Mouse (Mus musculus): ENCODE results near the gene Ramp1.

The Ramp1 gene

DNA sequence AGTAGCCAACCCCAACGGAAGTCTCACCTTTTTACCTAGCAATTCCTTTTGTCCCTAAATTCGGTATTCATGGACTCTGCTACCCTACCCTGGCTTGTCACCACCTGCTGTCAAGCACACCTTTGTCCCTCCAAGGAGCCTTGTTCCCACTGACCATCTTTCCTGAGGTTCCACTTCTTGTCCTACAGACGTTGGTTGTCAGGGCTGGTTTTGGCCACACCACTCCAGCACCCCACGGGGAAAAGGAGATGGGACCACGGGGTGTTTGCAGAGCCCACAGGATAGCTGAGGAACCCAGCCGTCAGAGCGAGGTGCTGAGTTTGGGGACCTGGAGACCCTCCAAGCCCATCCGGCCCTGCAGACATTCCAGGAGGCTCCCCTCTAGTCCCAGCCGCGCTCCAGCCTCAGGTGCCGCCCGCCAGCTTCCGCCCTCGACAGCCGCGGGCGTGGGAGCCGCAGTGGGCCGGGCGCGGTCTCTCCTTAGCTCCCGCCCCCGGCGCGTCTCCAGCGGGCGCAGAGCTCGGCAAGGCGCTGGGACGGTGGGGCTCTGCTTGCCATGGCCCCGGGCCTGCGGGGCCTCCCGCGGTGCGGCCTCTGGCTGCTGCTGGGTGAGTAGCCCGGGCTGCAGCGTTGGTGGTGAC is at the start of gene Ramp1:
Gene Ramp1 (plus strand): TSS at position 290 of the 641 bp plus-strand sequence.
- CTCF ChIA-PET, result interaction anchor here (0.5 to 1.5 kb wide), 6 partner anchors 22 to 70 kb away, joined by 3 to 19 read pairs (median 5); no protein-coding TSS in a partner anchor

GRCm38 (mm10) chr1:91137036-91137435 is 42.6 kb upstream of the Ramp1 start:
- CTCF ChIA-PET, result no interaction called here

DNA sequence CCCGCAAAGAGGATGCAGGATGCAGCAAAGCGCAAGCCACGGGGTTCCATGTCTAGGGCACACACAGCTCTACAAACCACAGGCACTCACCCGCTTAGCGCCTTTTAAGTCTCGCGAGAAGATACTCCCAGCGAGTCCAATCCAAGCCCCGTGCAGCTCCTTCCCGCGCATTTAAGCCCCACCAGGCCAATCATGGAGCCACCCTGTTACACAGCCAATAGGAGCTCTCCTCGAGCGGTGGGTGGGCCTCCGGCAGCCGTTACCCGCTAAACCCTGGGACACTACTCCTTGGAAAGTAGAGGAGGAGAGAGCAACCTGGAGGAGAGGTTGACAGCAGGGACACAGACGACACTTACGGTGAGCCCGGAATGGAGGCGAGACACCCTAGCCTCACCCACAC is 34.8 kb upstream of the Ramp1 start, which contains the start of gene Rbm44:
Gene Rbm44 (plus strand): TSS at position 277 of the 400 bp plus-strand sequence.
- CTCF ChIA-PET, result no interaction called here

DNA sequence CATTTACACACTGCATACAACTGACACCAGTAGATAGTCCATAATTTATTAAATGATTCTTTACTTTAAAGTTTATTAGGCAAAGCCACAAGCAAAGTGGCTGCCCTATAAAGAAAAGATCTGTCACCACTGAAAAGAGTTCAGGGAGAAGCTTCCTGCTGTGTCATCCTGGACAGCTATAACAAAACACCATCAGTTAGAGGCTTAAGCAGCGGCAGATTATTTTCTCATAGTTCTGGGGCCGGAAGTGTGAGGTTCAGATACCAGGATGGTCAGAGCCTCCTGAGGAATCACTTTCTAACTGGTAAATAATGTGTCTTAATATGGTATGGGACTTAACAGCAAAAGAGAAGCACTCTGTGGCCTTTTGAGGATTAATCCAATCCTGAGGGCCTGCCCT is 28.1 kb upstream of the Ramp1 start:
- CTCF ChIA-PET, result no interaction called here

DNA sequence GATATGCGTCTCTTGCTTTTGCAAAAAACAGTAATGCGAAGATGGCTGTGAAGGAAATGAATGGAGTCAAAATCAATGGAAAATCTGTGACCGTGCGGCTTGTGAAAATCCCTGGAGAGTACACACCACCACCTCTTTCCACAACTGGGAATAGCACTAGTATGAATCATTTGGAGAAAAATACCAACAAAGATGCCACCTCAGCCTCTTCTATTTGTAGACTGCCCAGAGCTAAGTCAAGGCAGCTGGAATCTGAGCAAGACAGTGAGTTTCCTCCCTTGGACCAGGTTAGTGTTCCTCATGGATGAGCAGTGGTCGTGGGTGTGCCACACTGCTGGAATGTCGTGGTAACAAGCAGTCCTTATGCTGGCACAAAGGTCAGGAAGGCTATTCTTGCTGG is 12.8 kb upstream of the Ramp1 start:
- CTCF ChIA-PET, result no interaction called here

DNA sequence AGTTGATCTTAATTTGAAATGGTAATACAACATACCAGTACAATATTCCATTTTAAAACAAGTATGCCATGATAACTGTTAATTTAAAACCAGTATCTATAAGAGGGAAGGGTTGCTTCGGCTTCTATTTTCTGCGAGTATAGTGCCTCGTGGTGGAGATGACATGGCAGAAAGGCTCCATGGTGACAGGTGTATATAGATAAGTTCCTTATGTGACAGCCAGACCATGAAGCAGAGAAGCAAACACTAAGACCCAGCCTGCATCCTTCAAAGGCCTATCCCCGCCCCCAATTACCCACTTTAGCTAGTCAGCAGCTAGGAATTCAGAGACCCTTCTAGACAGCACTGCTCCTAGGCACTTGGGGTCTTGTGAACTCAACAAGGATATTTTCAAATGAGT is 10.5 kb upstream of the Ramp1 start:
- CTCF ChIA-PET, result no interaction called here

DNA sequence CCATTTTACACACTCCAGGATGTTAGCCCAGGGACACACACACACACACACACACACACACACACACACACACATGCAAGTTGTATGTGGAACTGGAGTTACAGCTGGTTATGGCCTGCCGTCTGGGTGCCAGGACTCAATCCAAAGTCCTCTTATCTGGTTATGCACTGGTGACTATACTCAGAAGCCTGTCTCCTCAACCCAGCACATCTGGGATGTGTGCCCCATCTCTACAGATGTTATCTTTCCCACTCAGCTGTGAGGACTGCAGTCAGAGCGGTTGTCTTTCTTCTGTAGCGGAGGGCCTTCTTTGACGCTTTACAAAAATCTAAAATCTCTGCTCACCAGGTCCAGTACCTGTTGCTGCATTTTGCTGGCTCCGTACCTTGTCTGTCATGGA is 4.8 kb upstream of the Ramp1 start:
- CTCF ChIA-PET, result interaction anchor here (0.6 to 0.8 kb wide), 2 partner anchors 9 to 102 kb away, joined by 3 to 13 read pairs; no protein-coding TSS in a partner anchor

DNA sequence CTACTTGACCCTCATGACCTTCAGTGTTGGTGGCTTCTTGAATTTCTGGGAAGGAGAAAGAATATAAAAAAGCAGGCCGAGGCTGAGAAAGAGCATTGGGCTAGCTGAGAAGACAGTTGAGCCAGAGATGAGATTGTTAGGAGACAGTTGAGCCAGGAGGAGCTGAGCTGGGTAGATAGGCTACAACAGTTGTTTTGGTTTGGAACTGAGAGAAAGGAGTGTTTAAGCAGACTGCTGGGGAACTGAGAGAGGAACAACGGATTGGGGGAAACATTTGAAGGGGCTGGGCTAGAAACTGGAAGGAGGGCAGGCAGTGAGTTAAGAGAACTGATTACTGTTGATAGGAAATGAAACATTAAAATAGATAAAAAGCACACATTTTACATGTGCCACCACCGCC is 3.6 kb upstream of the Ramp1 start:
- CTCF ChIA-PET, result no interaction called here

GRCm38 (mm10) chr1:91176871-91177270 is 2.8 kb upstream of the Ramp1 start:
- CTCF ChIA-PET, result no interaction called here

- CTCF ChIA-PET, result interaction anchor here (0.5 to 1.5 kb wide), 5 partner anchors 23 to 70 kb away, joined by 4 to 19 read pairs (median 6); no protein-coding TSS in a partner anchor
Measured at GRCm38 (mm10) chr1:91179086-91179485, 536 bp upstream of the Ramp1 start.

DNA sequence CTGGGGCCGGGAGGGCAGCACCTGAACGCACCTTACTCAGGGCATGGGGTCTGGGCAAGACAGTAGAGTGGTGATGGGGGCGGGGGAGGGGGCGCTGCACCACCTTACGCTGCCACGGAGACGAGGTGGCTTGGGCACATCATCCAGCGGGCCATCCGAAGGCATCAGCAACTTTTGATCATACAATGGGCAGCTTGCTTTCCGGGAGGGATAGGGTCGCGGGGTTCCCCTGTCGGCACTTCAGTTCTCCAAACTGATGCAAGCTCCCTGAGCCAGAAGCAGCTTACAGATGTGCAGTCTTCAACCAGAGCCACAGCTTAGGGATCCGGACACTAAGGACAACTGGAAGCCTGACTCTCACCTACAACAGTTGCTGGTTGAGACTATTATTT is 548 bp downstream of the Ramp1 start:
- CTCF ChIA-PET, result interaction anchor here (0.6 to 1.1 kb wide), 3 partner anchors 22 to 51 kb away, joined by 3 to 8 read pairs (median 4); no protein-coding TSS in a partner anchor

DNA sequence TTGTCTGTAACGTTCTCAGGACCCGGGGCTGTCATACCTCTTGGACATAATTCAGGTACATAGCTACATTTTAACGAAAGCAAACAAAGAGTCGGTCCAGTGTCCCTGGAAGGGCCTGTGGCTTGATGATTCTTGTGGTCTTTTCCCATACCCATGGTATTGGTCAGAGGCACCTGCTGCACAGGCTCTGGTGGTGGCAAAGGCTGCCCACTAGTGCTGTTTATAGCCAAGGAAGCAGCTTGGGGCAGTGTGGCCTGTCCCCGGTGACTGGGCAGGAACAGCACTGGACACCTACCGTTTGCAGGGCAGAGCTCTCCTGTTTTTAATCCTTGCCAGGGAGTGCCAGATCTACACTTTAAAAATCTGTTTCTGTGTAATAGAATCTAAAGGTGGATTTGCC is 1.1 kb downstream of the Ramp1 start:
- CTCF ChIA-PET, result interaction anchor here (0.6 kb wide), 1 partner anchor 35 kb away, joined by 3 read pairs; no protein-coding TSS in a partner anchor

- CTCF ChIA-PET, result interaction anchor here (0.6 kb wide), 1 partner anchor 34 kb away, joined by 3 read pairs; no protein-coding TSS in a partner anchor
Measured at GRCm38 (mm10) chr1:91181261-91181660, 1.6 kb downstream of the Ramp1 start.

DNA sequence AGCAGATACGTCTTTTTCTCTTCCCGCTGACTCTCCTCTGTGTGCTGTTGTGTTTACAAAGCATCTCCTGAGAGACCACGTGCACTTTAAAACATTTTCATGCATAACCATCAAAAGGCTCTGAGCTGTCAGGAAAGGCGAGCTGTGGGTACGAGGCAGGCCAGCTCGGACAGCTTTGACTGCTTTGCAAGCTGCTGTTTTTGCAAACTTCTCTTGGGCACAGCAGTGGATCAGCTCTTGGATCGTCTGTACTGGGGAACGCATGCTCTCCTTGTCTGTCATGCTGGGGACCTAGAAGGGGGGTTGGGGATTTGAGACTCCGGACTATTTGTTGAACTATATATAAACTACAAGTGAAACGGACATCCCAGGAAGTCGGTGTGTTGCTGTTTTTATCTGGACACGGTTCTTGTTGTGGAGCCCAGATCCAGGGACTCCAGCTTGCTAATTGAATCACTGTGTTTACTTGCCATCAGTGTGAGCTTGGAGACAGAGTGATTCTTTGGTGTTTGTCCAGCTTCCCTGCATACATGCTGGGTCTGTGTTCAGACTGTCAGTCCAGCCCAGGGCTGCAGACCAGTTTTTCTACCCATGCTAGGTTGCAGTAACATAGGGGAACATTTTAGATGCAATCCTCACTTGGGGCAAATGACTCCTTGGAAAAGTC is 2.3 kb downstream of the Ramp1 start:
- CTCF ChIA-PET, result no interaction called here

GRCm38 (mm10) chr1:91183305-91183704 is 3.7 kb downstream of the Ramp1 start:
- CTCF ChIA-PET, result interaction anchor here (1.2 kb wide), 1 partner anchor 56 kb away, joined by 6 read pairs; no protein-coding TSS in a partner anchor

DNA sequence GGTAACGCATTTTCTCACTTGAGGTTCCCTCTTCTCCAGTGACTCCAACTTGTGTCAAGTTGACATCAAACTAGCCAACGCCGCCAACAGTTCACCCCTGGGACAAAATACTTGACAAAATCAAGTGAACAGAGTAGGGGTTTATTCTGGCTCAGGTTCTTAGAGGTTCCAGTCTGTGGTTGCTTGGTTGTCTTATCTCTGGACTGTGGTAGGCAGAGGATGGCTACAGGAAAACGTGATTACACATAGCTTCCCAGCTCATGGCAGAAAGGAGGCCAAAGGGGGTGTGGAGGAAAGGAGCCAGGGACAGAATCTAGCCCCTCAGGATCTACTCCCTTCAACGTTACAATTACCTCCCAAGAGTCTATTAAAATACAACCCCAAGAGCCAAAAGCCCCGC is 7.1 kb downstream of the Ramp1 start:
- CTCF ChIA-PET, result interaction anchor here (0.5 kb wide), 1 partner anchor 31 kb away, joined by 3 read pairs; no protein-coding TSS in a partner anchor

DNA sequence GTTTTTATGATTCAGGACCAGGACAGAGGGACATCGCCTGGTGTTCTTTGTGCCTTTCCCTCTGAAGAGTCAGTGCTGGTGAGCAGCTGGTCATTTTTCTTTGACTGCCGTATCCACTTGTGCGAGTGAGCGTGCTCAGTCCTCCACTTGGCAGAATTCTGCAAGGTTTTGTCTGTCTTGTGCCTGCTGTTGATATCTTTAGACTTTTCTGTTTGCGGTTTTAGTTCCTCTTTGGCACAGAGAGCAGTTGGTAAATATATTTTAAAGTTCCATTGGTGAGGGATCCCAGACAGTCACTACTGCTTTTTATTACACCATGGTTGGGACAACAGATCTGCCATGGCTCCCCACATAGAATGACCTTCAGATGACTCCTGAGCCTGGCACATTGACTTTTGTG is 7.7 kb downstream of the Ramp1 start:
- CTCF ChIA-PET, result no interaction called here

DNA sequence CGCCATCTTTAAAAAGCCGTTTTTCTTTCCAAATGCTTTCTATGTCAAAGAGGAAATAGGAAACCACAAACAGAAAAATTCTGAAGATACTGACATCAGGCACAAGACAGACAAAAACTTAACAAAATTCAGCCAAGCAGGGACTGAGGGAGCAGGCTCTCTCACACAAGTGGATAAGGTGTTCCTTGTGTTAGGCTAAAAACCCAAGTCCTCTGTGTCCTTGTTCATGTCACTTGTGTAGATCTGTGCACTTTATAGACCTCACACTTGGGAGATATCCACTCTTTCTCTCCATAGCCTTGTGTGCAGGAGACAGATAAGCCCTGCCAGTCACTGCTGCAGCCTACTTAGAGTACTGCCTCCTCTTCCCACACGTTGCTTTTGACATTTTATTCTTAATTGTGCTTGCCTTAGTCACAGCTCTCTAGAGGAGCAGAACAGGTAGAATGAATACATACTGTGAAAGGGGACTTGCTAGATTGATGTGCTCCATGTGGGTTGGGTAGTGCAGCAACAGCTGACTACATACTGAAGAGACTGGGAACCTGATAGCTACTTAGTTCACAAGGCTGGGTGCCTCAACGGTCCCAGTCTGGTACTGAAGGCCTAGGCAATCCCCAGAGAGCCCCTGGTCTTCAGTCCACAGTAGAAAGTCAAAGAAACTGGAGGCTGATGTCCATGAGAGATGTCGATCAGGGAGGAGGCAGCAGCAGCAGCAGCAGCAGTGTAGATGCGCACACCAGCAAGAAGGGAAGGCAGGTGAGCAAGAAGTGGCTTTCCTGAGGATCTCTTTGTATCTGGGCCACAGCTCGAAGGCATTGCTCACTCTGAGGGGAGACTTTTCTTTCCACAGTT is 8.4 kb downstream of the Ramp1 start:
- CTCF ChIA-PET, result no interaction called here

- CTCF ChIA-PET, result no interaction called here
Measured at GRCm38 (mm10) chr1:91188851-91189460, 9.3 kb downstream of the Ramp1 start.

- CTCF ChIA-PET, result interaction anchor here (0.6 kb wide), 1 partner anchor 8 kb away, joined by 3 read pairs; no protein-coding TSS in a partner anchor
Measured at GRCm38 (mm10) chr1:91192184-91192583, 12.6 kb downstream of the Ramp1 start.

GRCm38 (mm10) chr1:91193242-91193641 is 13.6 kb downstream of the Ramp1 start:
- CTCF ChIA-PET, result no interaction called here

DNA sequence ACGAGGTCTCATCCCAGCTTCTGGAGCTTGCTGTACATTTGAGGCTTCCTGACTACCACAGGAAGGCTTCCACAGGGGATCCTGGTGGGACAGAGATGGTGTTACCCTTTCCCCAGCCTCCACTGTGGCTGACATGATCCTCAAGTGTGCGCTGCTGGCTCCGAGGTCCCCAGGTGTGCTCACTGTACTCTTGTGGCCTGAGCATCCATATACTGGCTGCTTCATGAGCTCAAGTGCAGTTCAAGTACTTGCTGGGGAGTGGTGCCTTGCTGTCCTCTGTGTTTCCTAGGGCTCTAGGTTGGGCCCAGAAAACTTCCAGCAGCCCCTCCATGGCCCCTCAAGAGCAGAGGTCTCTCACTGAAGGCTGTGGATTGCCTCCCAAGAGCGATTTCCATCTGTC is 14.1 kb downstream of the Ramp1 start:
- CTCF ChIA-PET, result no interaction called here
